Mouse (Mus musculus) lung, postnatal 0 days (tissue): ENCODE data around the gene Fbxw25.
"Not testable (repeated sequence)": the region's sequence is repeated elsewhere in the genome, so short reads cannot be mapped to it uniquely, and the experiment has no call there.

Experiments
- CTCF ChIP-seq: IDR thresholded peaks from 2 replicates; pipeline ENCODE4 v1.5.1; 2016; ENCODE audit warnings: antibody characterized with exemption, mild to moderate bottlenecking
- EP300 ChIP-seq: IDR thresholded peaks from 2 replicates; pipeline ENCODE4 v1.6.1; 2016; ENCODE audit warnings: antibody characterized with exemption, mild to moderate bottlenecking, control low read depth

GRCm38 (mm10) chr9:109606837-109607236 lies 57.6 kb downstream of the Fbxw25 start:
- TF ChIP-seq CTCF, result peak; percentile 41
- TF ChIP-seq EP300, result not testable (repeated sequence)
